Mouse (Mus musculus) spleen, postnatal 14 days (tissue): Measurements from ENCODE around the gene Lyrm1.

ENCODE experiments used
- DNase-seq, 2 experiments: peaks; one replicate each; pipeline ENCODE4 v3.0.0; 2021 to 2022; ENCODE audit warnings: low spot score in 2 of 2

Lyrm1 gene

GRCm38 (mm10) chr7:119965205-119965604 is 69.5 kb downstream of the Lyrm1 start:
- no peak for DNase-seq

- no peak for DNase-seq
These were observed 70.2 kb downstream of the Lyrm1 start for GRCm38 (mm10) chr7:119965651-119966395.

GRCm38 (mm10) chr7:119969320-119969719 is 73.7 kb downstream of the Lyrm1 start:
- DNase-seq, result no peak

DNA sequence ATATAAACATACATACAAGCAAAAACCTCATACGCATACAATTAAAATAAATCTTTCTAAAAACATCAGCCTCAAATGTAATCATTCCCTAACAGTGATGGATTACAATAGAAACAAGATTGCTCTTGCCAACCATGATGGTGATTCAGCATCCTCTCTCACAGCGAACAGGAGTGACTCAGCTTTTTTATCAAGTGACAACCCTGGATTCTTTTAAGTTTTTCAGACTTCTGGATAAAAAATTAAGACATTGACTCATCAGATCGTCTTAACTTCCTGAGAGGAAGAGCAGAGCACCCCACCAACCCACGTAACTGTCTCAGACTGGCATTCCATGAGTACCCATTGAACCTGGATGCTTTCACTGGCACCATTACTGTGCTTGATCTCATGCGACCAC is 78.6 kb downstream of the Lyrm1 start:
- no peak for DNase-seq

GRCm38 (mm10) chr7:119976256-119976655 is 80.6 kb downstream of the Lyrm1 start:
- DNase-seq, result peak in 1 of 2 experiments; percentile 2

GRCm38 (mm10) chr7:119977574-119977973 is 81.9 kb downstream of the Lyrm1 start:
- DNase-seq, result no peak

GRCm38 (mm10) chr7:119978576-119978975 is 82.9 kb downstream of the Lyrm1 start:
- DNase-seq, result no peak

DNA sequence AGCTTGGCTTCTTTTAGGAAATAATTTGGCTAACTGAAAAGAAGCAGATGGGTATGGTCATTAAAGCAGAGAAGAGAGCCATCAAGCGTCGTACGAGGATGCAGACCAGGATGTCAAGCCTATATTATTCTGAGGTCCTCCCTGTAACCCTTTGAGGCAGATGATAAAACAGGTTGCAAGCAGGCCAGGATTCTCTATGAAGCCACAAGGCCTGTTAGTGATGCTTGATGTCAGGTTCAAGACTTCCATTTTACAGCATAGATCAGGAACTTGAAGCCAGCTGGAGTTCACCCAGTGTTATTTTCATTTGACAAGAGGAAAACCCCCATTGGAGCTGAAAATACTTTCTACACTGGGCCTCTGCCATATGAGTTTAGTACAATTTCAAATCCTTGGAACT is 84.5 kb downstream of the Lyrm1 start:
- no peak for DNase-seq

DNA sequence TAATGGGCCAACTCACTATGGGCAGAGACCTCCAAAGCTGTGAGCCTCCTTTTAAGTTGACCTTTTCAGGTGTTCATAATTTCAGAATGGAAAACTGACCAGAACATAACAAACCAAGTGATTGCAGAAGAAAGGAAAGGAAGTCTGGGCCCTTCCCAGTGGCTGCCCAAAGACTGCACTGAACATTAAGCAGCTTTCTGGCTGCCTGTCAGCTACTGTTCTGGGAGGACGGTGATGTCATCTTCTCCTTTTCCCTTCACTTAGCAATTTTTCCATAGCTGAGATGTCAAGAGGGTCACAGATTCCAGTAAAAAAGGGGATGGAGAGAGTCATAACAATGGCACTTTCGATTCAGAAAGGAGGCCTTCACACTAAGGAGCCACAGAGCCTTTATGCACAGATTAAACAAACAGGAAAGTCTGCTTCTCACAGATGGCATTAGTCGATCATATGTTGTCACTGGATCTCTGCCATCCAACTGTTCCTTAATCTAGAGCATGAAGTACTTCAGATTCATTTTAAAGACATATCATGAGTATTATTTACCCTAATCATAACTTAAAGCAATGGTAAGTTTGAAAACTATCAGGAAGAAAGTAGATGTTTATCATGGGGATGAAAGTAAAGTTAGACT is 89.7 kb downstream of the Lyrm1 start:
- DNase-seq, result no peak

DNA sequence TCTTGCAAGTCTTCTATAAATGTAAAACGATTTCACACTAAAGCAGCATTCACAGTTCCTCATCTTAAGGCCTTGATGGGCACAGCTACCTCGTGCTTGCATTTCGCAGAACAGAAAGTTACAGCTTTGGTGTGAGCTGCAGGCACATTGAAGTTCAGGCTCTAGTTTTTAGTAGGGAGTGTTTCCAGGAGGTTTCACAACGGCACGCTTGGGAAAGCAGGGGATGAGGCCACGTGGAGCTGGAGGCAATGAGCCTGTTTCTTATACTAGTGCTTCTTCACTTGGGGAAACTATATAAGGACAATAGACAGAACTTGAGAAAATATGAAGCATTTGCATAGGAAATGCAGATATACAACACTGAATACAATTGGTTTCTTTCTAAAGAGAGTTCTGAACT is 101.4 kb downstream of the Lyrm1 start:
- no peak for DNase-seq
